Mouse (Mus musculus): Measurements from ENCODE around the gene Uba5.

Uba5 gene

GRCm38 (mm10) chr9:104062430-104063243, at the start of gene Uba5:
Gene Uba5 (minus strand): TSS chr9:104063134.
- DNase-seq: peak; percentile 97

DNA sequence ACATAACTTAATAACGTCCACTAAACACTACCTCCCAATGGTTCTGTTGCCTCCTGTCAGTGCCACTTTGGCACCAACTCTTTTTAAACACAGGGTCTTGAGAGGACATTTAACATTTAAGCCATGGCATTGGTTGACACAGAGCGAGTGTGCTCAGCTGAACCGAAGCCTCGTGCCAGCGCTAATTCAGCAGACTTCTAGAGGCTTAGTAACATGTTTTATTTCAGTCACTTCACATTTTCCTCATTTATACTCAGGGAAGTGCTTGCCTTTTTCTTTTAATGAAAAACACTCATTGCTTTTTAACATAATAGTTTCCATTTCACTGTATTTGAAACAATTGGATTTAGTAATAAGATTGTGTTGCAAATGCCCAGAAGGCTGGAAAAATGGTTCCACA, 46.2 kb upstream of the Uba5 start:
- DNase-seq: no peak

DNA sequence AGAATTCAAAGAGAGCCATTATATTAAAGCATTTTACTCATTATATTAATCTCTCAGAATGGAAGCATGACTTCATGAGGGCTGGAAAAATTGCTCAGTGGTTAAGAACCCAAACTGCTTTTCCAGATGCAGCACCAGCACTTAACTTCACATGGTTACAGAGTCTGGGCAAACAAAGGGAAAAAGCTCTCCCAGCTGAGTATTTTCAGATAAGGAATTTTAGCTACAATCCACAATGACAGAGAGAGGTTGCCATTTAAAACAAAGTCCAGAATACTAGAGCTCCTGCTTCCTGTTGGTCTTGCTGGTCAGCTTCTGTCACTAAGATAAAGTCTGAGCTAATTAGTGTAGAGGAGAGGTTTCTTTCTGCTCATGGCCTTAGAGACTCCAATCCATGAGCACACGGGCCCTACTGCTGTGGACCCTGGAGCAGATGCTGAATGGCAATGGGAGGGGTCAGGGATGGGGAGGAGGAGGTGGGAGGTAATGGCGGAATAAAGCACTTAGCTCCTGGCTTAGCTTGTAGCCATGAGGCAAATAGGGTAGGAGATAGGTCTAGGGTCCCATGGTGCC, 45.7 kb upstream of the Uba5 start:
- DNase-seq: peak; percentile 93

DNA sequence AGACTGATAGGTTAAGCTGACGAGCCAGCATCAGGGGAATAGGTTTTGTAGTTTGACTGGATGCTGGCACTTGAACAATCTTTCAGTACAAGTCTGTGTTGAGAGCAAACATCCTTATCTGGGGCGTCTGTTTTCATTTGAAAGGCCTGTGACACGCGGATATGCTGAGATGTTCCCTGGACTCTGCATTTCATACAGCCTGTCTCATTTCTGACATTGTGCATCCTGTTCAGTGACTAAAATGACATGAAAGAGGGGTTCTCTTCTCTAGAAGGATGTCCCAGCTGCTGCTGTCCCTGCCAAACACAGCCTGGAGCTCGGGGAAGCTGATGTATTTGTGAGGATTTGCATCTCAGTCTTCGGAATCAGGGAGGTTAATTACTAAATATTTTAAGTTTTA, 44.5 kb upstream of the Uba5 start:
- peak; percentile 93 for DNase-seq

GRCm38 (mm10) chr9:104106930-104107329, 44.0 kb upstream of the Uba5 start:
- DNase-seq: peak; percentile 87

DNA sequence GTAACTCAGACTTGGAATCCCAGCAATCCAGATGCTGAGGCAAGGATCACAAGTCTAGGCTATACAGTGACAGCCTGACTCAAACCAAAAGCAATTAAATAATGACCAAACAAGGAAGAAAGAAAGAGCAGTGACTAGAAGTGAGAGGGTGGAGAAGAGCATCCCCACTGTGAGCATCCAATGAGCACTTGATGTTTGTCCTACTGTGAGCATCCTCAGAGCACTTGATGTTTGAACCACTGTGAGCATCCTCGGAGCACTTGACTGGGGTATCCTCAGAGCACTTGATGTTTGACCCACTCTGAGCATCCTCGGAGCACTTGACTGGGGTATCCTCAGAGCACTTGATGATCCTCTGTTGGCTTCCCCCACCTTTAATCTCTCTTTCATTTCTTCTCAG, 42.1 kb upstream of the Uba5 start:
- DNase-seq: no peak

DNA sequence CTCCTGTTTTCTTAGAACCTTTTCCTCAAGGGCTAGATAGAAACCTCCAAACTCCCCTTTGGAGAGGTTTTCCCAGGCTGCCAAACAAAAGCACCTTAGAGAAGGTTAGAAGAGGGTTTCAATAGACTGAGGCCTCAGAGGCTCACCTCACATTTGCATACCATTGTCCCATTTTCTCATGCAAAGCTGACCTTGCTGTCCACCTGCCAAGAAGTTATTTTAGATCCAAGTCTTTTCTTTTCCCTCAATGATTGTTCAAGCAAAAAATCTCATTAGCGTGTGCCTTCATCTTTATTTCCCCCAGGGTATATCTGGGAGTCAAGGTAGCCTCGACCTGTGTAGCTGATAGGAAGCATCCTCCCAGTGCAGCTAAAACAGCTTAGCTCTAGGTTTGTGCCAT, 40.0 kb upstream of the Uba5 start:
- DNase-seq: no peak

GRCm38 (mm10) chr9:104102301-104102700, 39.4 kb upstream of the Uba5 start:
- DNase-seq: peak; percentile 96

GRCm38 (mm10) chr9:104101458-104101857, 38.5 kb upstream of the Uba5 start:
- DNase-seq: no peak

DNA sequence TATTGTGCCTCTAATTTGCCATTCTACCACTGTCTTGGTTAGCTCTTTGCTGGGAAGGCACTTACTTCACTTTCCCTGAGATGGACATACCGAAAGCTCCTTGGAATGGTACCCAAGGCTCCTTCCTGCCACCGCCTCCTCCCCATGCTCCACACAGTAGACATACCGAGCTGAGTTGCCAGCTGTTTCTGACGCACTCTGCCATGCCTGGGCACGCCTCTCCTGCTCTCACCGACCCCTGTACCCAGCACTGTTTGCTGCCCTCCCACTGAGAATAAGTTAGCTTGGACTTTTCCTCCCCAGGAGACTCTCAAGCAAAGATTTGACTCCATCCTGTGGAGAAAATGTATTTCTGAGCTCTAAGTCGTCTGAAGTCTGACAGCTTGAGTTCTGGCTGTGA, 37.9 kb upstream of the Uba5 start:
- DNase-seq: peak; percentile 92

GRCm38 (mm10) chr9:104099060-104099459, 36.1 kb upstream of the Uba5 start:
- DNase-seq: peak; percentile 79

DNA sequence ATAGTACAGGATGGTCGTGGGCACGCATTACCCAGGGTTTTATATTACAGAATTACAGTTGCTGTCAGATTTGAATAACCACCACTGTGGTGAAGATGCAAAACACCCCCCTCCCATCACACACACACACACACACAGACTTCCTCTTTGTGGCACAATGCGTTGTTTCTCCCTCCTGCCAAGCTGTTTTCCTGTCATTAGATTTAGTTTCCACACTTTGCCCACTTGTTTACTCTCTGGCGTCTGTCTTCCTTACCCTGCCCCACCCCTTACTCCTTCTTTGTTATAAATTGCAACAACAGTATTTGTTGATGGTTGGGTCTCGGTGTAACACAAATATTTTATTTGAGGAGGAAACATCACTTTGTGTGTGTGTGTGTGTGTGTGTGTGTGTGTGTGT, 35.3 kb upstream of the Uba5 start:
- DNase-seq: no peak

- DNase-seq: peak; percentile 52
Measured at GRCm38 (mm10) chr9:104092945-104093344, 30.0 kb upstream of the Uba5 start.

DNA sequence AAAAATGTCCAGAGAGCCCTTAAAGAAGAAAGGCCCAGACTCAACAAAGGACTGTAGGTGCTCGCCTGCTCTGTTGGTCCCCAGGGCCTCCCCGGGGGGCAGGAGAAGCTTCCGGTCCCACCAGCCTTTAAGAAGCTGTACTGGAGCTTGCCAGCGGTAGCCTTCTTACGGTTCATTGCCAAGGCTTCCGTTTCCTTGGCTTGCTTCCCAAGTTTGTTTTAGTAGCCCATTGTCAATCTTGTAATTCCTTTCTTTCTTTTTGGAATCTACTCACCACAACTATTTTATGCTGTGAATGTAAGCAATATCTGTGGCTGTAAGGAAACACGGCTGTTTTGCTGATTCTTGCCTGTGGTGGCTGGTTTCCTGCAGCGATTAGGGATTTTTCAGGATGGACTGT, 25.6 kb upstream of the Uba5 start:
- peak; percentile 94 for DNase-seq

GRCm38 (mm10) chr9:104085730-104086429, 22.9 kb upstream of the Uba5 start:
- DNase-seq: peak; percentile 19

GRCm38 (mm10) chr9:104080038-104080437, 17.1 kb upstream of the Uba5 start:
- DNase-seq: peak; percentile 55

DNA sequence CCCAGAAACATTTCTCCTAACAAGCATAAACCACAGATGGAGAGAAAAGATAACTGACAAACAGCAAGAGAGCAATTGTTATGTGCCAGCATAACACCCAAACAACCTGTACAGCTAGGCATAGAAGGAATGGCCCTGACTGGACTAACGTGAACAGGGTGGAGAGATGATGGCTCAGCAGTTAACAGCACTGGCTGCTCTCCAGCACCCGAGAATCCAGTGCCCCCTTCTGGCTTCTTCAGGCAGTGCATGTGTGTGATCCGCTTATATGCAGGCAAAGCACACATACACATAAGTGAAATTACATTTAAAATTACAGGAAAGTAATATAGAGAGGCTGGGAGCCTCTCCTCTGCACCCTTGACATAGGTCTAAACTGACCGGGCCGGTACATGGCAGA, 16.4 kb upstream of the Uba5 start:
- DNase-seq: peak; percentile 87

GRCm38 (mm10) chr9:104078780-104079179, 15.8 kb upstream of the Uba5 start:
- DNase-seq: peak; percentile 63

GRCm38 (mm10) chr9:104075808-104076207, 12.9 kb upstream of the Uba5 start:
- DNase-seq: peak; percentile 6

GRCm38 (mm10) chr9:104070863-104071604, 8.1 kb upstream of the Uba5 start:
- peak; percentile 55 for DNase-seq

GRCm38 (mm10) chr9:104070241-104070640, 7.3 kb upstream of the Uba5 start:
- peak; percentile 16 for DNase-seq

- DNase-seq: no peak
Measured at GRCm38 (mm10) chr9:104064571-104064970, 1.6 kb upstream of the Uba5 start.

Data from heart, adult 11 months (tissue).